Mouse (Mus musculus): Measurements from ENCODE around the gene Gm10665. TPM values are rescaled to one million over a fixed set of nuclear protein-coding genes. Genes with fewer than 3 reads are reported as not detected.
"Not testable (repeated sequence)": the region's sequence is repeated elsewhere in the genome, so short reads cannot be mapped to it uniquely, and the experiment has no call there.

The Gm10665 gene
- not detected in 2 replicates for polyA plus RNA-seq (2015; fragmentation: Nextera tagmentation; extraction: Ambion mirVana)

- no CpG with 5 or more reads among the region's 5 CpGs for WGBS
Observed at GRCm38 (mm10) chr7:22463975-22464374, at the start of gene Gm10665. TSS of gene Gm10665 (minus strand) at chr7:22464075.

GRCm38 (mm10) chr7:22499578-22499977 lies 35.7 kb upstream of the Gm10665 start, which contains the start of gene Vmn1r151:
TSS of gene Vmn1r151 (minus strand) at chr7:22499678.
- 25% methylated on average over 1 of the region's 3 CpGs for WGBS
- not testable (repeated sequence) for ATAC-seq

More at GRCm38 (mm10) chr7:22463975-22464374, at the start of gene Gm10665:
- not testable (repeated sequence) for H3K9ac ChIP-seq (replicated peaks; ENCODE audit: low read depth); H3K4me1 ChIP-seq (ENCODE audit: insufficient read depth, low read depth, low read length); H3K27me3 ChIP-seq (replicated peaks; ENCODE audit: insufficient read depth, low read length); H3K9me3 ChIP-seq (ENCODE audit: low read length); H3K4me2 ChIP-seq (replicated peaks; ENCODE audit: low read depth, low read length); H3K27ac ChIP-seq (ENCODE audit: low read length); H3K36me3 ChIP-seq (ENCODE audit: insufficient read depth, low read length); DNase-seq (ENCODE audit: low spot score); H3K4me3 ChIP-seq (ENCODE audit: low read depth, low read length); ATAC-seq

DNA sequence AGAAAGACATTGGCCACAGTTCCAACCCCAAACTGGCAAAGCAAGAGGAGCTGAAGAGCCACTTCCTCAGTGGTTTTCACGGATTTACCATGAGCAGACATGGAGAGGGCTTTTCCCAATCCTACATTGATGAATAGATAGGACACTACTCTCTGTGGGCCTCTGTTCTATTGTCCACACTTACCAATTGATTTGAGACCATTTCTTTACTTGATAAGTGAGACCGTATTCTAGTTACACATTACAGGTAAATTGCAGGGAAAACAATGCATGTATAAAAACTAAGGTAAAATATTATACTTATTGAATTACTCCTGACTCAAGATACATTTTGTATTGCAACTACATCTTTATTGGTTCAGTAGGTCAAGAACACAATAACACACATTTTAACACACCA lies 25.7 kb downstream of the Gm10665 start, which contains the start of gene Vmn1r149:
Gene Vmn1r149 (minus strand): TSS at position 101 of the 400 bp plus-strand sequence.
- no CpG with 5 or more reads among the region's 2 CpGs for WGBS
- H3K4me2 ChIP-seq (replicated peaks; ENCODE audit: low read depth, low read length); H3K36me3 ChIP-seq (ENCODE audit: insufficient read depth, low read length); DNase-seq (ENCODE audit: low spot score); H3K9ac ChIP-seq (replicated peaks; ENCODE audit: low read depth); H3K27me3 ChIP-seq (replicated peaks; ENCODE audit: insufficient read depth, low read length); H3K4me1 ChIP-seq (ENCODE audit: insufficient read depth, low read depth, low read length); H3K4me3 ChIP-seq (ENCODE audit: low read depth, low read length); ATAC-seq; H3K27ac ChIP-seq (ENCODE audit: low read length); H3K9me3 ChIP-seq (ENCODE audit: low read length): not testable (repeated sequence)

More at GRCm38 (mm10) chr7:22499578-22499977, 35.7 kb upstream of the Gm10665 start, which contains the start of gene Vmn1r151:
- not testable (repeated sequence) for H3K36me3 ChIP-seq (ENCODE audit: insufficient read depth, low read length); H3K27me3 ChIP-seq (replicated peaks; ENCODE audit: insufficient read depth, low read length); H3K9ac ChIP-seq (replicated peaks; ENCODE audit: low read depth); H3K9me3 ChIP-seq (ENCODE audit: low read length); H3K27ac ChIP-seq (ENCODE audit: low read length); H3K4me1 ChIP-seq (ENCODE audit: insufficient read depth, low read depth, low read length); H3K4me2 ChIP-seq (replicated peaks; ENCODE audit: low read depth, low read length); DNase-seq (ENCODE audit: low spot score); H3K4me3 ChIP-seq (ENCODE audit: low read depth, low read length)

- no CpG with 5 or more reads among the region's 3 CpGs for WGBS
- not testable (repeated sequence) for DNase-seq (ENCODE audit: low spot score); H3K27me3 ChIP-seq (replicated peaks; ENCODE audit: insufficient read depth, low read length); H3K9ac ChIP-seq (replicated peaks; ENCODE audit: low read depth); H3K4me1 ChIP-seq (ENCODE audit: insufficient read depth, low read depth, low read length); H3K4me2 ChIP-seq (replicated peaks; ENCODE audit: low read depth, low read length); H3K27ac ChIP-seq (ENCODE audit: low read length); H3K36me3 ChIP-seq (ENCODE audit: insufficient read depth, low read length); H3K4me3 ChIP-seq (ENCODE audit: low read depth, low read length); ATAC-seq; H3K9me3 ChIP-seq (ENCODE audit: low read length)
Observed at GRCm38 (mm10) chr7:22413283-22413682, 50.6 kb downstream of the Gm10665 start, which contains the start of gene Vmn1r148. TSS of gene Vmn1r148 (plus strand) at chr7:22413583.

Other genes starting within 250 kb of the Gm10665 start
- not detected in 2 replicates for gene Gm8453, start 234.6 kb downstream of the Gm10665 start, polyA plus RNA-seq (2015; fragmentation: Nextera tagmentation; extraction: Ambion mirVana)
- not detected in 2 replicates for gene Gm4187, start 134.4 kb downstream of the Gm10665 start, polyA plus RNA-seq (2015; fragmentation: Nextera tagmentation; extraction: Ambion mirVana)
- gene Gm8660, start 93.0 kb downstream of the Gm10665 start, polyA plus RNA-seq (2015; fragmentation: Nextera tagmentation; extraction: Ambion mirVana) = not detected in 2 replicates
- not detected in 2 replicates for gene Vmn1r148, start 50.5 kb downstream of the Gm10665 start, polyA plus RNA-seq (2015; fragmentation: Nextera tagmentation; extraction: Ambion mirVana)
- not detected in 2 replicates for gene Vmn1r149, start 25.8 kb downstream of the Gm10665 start, polyA plus RNA-seq (2015; fragmentation: Nextera tagmentation; extraction: Ambion mirVana)
- not detected in 2 replicates for gene Vmn1r151, start 35.6 kb upstream of the Gm10665 start, polyA plus RNA-seq (2015; fragmentation: Nextera tagmentation; extraction: Ambion mirVana)
- gene Vmn1r152, start 58.9 kb upstream of the Gm10665 start, polyA plus RNA-seq (2015; fragmentation: Nextera tagmentation; extraction: Ambion mirVana) = not detected in 2 replicates
- not detected in 2 replicates for gene Gm8677, start 70.8 kb upstream of the Gm10665 start, polyA plus RNA-seq (2015; fragmentation: Nextera tagmentation; extraction: Ambion mirVana)
- gene Gm4201, start 101.3 kb upstream of the Gm10665 start, polyA plus RNA-seq (2015; fragmentation: Nextera tagmentation; extraction: Ambion mirVana) = not detected in 2 replicates
- gene Gm4565, start 124.1 kb upstream of the Gm10665 start, polyA plus RNA-seq (2015; fragmentation: Nextera tagmentation; extraction: Ambion mirVana) = not detected in 2 replicates
- gene Vmn1r155, start 193.9 kb upstream of the Gm10665 start, polyA plus RNA-seq (2015; fragmentation: Nextera tagmentation; extraction: Ambion mirVana) = not detected in 2 replicates
- gene Gm8693, start 228.2 kb upstream of the Gm10665 start, polyA plus RNA-seq (2015; fragmentation: Nextera tagmentation; extraction: Ambion mirVana) = not detected in 2 replicates